Mouse (Mus musculus): ENCODE results near the gene Map3k9. TPM values are rescaled to one million over a fixed set of nuclear protein-coding genes. Genes with fewer than 3 reads are reported as not detected.

The Map3k9 gene
- 0.31 TPM for polyA plus RNA-seq (2014; fragmentation: Illumina TruSeq; extraction: RNeasy Lipid Tissue Mini Kit (QIAGEN cat#74804); ENCODE audit: low read depth, low replicate concordance)

DNA sequence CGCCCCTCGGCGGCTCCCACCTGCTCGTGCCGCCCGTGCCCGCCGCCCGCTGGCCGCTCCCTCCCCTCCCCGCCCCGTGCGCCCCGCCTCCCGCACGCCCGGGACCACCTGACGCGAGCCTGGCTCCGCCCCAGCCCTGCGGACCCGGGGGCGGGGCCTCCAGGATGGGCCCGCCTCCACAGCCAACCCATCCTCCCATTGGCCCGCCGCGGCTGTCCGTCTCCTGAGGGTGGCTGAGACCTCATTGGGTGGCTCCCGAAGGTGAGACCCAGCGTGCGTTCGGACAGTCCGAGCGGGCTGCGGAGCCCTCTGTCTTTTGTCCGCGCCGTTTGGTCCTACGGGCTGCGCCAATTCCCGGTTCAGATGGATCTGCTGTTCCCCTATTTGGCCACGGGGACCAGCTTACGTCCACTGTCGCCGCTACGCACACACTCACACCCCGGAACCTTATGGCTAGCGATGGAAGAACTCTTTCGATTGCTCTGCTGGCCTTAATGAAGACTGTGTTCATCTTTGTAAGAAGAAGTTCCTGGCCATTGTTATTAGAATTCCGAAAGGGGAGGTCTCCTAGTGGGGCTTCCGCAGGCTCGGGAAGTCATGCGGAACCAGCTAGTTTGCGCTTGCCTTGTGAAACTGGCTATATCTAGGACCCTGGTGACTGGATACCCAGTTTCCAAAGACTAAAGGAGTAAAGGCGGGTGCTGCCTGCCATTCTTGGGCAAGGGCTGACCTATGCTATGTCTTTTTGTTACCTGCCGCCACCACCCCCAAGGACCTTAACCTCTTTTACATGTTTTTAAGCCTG, at the start of gene Map3k9:
TSS of gene Map3k9 (minus strand) at position 71 of the 805 bp plus-strand sequence.

Other genes with a start within 250 kb of the Map3k9 start
- gene Gm20498, start 248.3 kb downstream of the Map3k9 start, polyA plus RNA-seq (2014; fragmentation: Illumina TruSeq; extraction: RNeasy Lipid Tissue Mini Kit (QIAGEN cat#74804); ENCODE audit: low read depth, low replicate concordance): 10.8 TPM
- gene Synj2bp, start 248.3 kb downstream of the Map3k9 start, polyA plus RNA-seq (2014; fragmentation: Illumina TruSeq; extraction: RNeasy Lipid Tissue Mini Kit (QIAGEN cat#74804); ENCODE audit: low read depth, low replicate concordance): 73.0 TPM
- gene Adam21, start 212.7 kb downstream of the Map3k9 start, polyA plus RNA-seq (2014; fragmentation: Illumina TruSeq; extraction: RNeasy Lipid Tissue Mini Kit (QIAGEN cat#74804); ENCODE audit: low read depth, low replicate concordance): 55.0 TPM
- gene Med6, start 186.2 kb downstream of the Map3k9 start, polyA plus RNA-seq (2014; fragmentation: Illumina TruSeq; extraction: RNeasy Lipid Tissue Mini Kit (QIAGEN cat#74804); ENCODE audit: low read depth, low replicate concordance): 57.3 TPM
- 16.9 TPM for gene Ttc9, start 149.9 kb downstream of the Map3k9 start, polyA plus RNA-seq (2014; fragmentation: Illumina TruSeq; extraction: RNeasy Lipid Tissue Mini Kit (QIAGEN cat#74804); ENCODE audit: low read depth, low replicate concordance)
- 29.3 TPM for gene Pcnx, start 78.8 kb upstream of the Map3k9 start, polyA plus RNA-seq (2014; fragmentation: Illumina TruSeq; extraction: RNeasy Lipid Tissue Mini Kit (QIAGEN cat#74804); ENCODE audit: low read depth, low replicate concordance)

All from testis, adult 10 weeks (tissue).